Mouse (Mus musculus) liver, adult 2 months (tissue): ENCODE measurements around the gene Eps8. TPM values are rescaled to one million over a fixed set of nuclear protein-coding genes. Genes with fewer than 3 reads are reported as not detected.

ENCODE experiments used
- DNase-seq: peaks from one replicate; pipeline ENCODE4 v3.0.0-alpha.2; 2011; ENCODE audit warnings: low read depth, low spot score; ENCODE audit errors: extremely low read depth
- H3K27ac ChIP-seq: fragments of 200-500 bp; replicated peaks from 2 replicates; pipeline ENCODE4 v1.5.1; 2012; ENCODE audit warnings: low read depth, mild to moderate bottlenecking, control low read depth, inconsistent platforms, low read length; ENCODE audit not compliant: insufficient read depth
- H3K27me3 ChIP-seq: fragments of 200-500 bp; 2 replicates; pipeline ENCODE4 v1.6.1; 2012; ENCODE audit warnings: mild to moderate bottlenecking, moderate library complexity, low read length, inconsistent platforms; ENCODE audit not compliant: control insufficient read depth, insufficient read depth
- H3K36me3 ChIP-seq: fragments of 200-500 bp; 2 replicates; pipeline ENCODE4 v1.6.1; 2012; ENCODE audit warnings: low read length, inconsistent platforms; ENCODE audit not compliant: control insufficient read depth, insufficient read depth
- H3K4me1 ChIP-seq: fragments of 200-500 bp; 2 replicates; pipeline ENCODE4 v1.6.1; 2011; ENCODE audit warnings: low read length; ENCODE audit not compliant: control insufficient read depth, insufficient read depth
- H3K4me3 ChIP-seq: fragments of 200-500 bp; 2 replicates; pipeline ENCODE4 v1.5.1; 2011; ENCODE audit warnings: low read depth, mild to moderate bottlenecking, control low read depth, low read length, moderate library complexity; ENCODE audit not compliant: insufficient read depth
- H3K79me2 ChIP-seq: fragments of 200-500 bp; 2 replicates; pipeline ENCODE4 v1.6.1; 2012; ENCODE audit warnings: inconsistent platforms, mild to moderate bottlenecking, low read length, moderate library complexity; ENCODE audit not compliant: control insufficient read depth, insufficient read depth
- H3K9ac ChIP-seq: fragments of 200-500 bp; 2 replicates; pipeline ENCODE4 v1.6.1; 2012; ENCODE audit warnings: low read depth, mild to moderate bottlenecking, control low read depth, inconsistent platforms, low read length
- CTCF ChIP-seq: fragments of 200-500 bp; IDR thresholded peaks from 2 replicates; pipeline ENCODE4 v1.5.1; 2011; ENCODE audit warnings: low read depth, low read length, control low read depth
- POLR2A ChIP-seq: fragments of 200-500 bp; IDR thresholded peaks from 2 replicates; pipeline ENCODE4 v1.6.1; 2011; ENCODE audit warnings: low read length, control low read depth; ENCODE audit not compliant: insufficient read depth; ENCODE audit errors: extremely low read depth
- WGBS: fragments of 180-500 bp; shearing (Covaris S2); methylation state at CpG from one replicate; pipeline ENCODE4 v1.1.7; 2018; 5-methylcytosine and 5-hydroxymethylcytosine counted together
- polyA plus RNA-seq: library from polyadenylated mRNA; depleted of rRNA; stranded (reverse); fragments of >200 nt; gene quantifications from 2 replicates; pipeline ENCODE4 v1.2.3, GENCODE M21; 2012
- total RNA-seq: library from RNA; depleted of rRNA; stranded (reverse); fragments of >200 nt; gene quantifications from 2 replicates; pipeline ENCODE4 v1.2.3, GENCODE M21; 2014

Eps8 gene
- total and polyA plus RNA-seq, 2 experiments: 0.89 to 2.2 TPM

GRCm38 (mm10) chr6:137570718-137571131 lies 84.0 kb downstream of the Eps8 start:
- no peaks in the 10 kb centered on the region for H3K36me3 ChIP-seq
- H3K4me3 ChIP-seq: no peak overlapping the region
- DNase-seq: no peak
- no peak overlapping the region for H3K27ac ChIP-seq
- no peaks in the 10 kb centered on the region for H3K27me3 ChIP-seq
- H3K9ac ChIP-seq: no peak overlapping the region
- H3K79me2 ChIP-seq: no peaks in the 10 kb centered on the region
- WGBS: 72% methylated on average over 9 of the region's 9 CpGs
- H3K4me1 ChIP-seq: no peaks in the 10 kb centered on the region
- TF ChIP-seq POLR2A: no peak
- TF ChIP-seq CTCF: no peak

- Histone ChIP-seq H3K79me2 (no peaks in the 10 kb centered on the region), H3K9ac (no peak overlapping the region), H3K4me1 (no peaks in the 10 kb centered on the region), H3K27me3 (no peaks in the 10 kb centered on the region), H3K4me3 (no peak overlapping the region), H3K27ac (no peak overlapping the region), H3K36me3 (no peaks in the 10 kb centered on the region)
- DNase-seq: no peak
- 95% methylated on average over 5 of the region's 5 CpGs for WGBS
- no peak for TF ChIP-seq POLR2A
These were observed 84.7 kb downstream of the Eps8 start for GRCm38 (mm10) chr6:137570019-137570418.

GRCm38 (mm10) chr6:137569071-137569470 lies 85.6 kb downstream of the Eps8 start:
- Histone ChIP-seq H3K4me1 (no peaks in the 10 kb centered on the region), H3K27me3 (no peaks in the 10 kb centered on the region), H3K4me3 (no peak overlapping the region), H3K27ac (no peak overlapping the region), H3K36me3 (no peaks in the 10 kb centered on the region), H3K9ac (no peak overlapping the region), H3K79me2 (no peaks in the 10 kb centered on the region)
- no peak for DNase-seq
- TF ChIP-seq CTCF (no peak), POLR2A (no peak)
- WGBS: 77% methylated on average over 6 of the region's 6 CpGs

- no peaks in the 10 kb centered on the region for H3K27me3 ChIP-seq
- no peak overlapping the region for H3K27ac ChIP-seq
- WGBS: 90% methylated on average over 3 of the region's 3 CpGs
- TF ChIP-seq CTCF (no peak), POLR2A (no peak)
- H3K4me1 ChIP-seq: no peaks in the 10 kb centered on the region
- no peak overlapping the region for H3K4me3 ChIP-seq
- no peak overlapping the region for H3K9ac ChIP-seq
- no peak for DNase-seq
- H3K36me3 ChIP-seq: no peaks in the 10 kb centered on the region
- no peaks in the 10 kb centered on the region for H3K79me2 ChIP-seq
These were observed 88.8 kb downstream of the Eps8 start for GRCm38 (mm10) chr6:137565890-137566289.

GRCm38 (mm10) chr6:137565454-137565853 lies 89.2 kb downstream of the Eps8 start:
- no peaks in the 10 kb centered on the region for H3K79me2 ChIP-seq
- H3K27me3 ChIP-seq: no peaks in the 10 kb centered on the region
- no peak overlapping the region for H3K4me3 ChIP-seq
- H3K9ac ChIP-seq: no peak overlapping the region
- no peak overlapping the region for H3K27ac ChIP-seq
- 88% methylated on average over 6 of the region's 6 CpGs for WGBS
- no peaks in the 10 kb centered on the region for H3K4me1 ChIP-seq
- TF ChIP-seq POLR2A: no peak
- TF ChIP-seq CTCF: no peak
- no peak for DNase-seq
- H3K36me3 ChIP-seq: no peaks in the 10 kb centered on the region

GRCm38 (mm10) chr6:137560358-137560859 lies 94.3 kb downstream of the Eps8 start:
- no peak overlapping the region for H3K9ac ChIP-seq
- H3K4me1 ChIP-seq: peaks cover 3% of the 10 kb centered on the region; the same call in 1 of the 2 replicates
- WGBS: 61% methylated on average over 12 of the region's 12 CpGs
- H3K27me3 ChIP-seq: no peaks in the 10 kb centered on the region
- peak; percentile 42 for DNase-seq
- no peaks in the 10 kb centered on the region for H3K36me3 ChIP-seq
- no peak overlapping the region; the same call in 1 of the 2 replicates for H3K27ac ChIP-seq
- TF ChIP-seq POLR2A (no peak), CTCF (no peak)
- no peaks in the 10 kb centered on the region for H3K79me2 ChIP-seq
- no peak overlapping the region for H3K4me3 ChIP-seq
